Mouse (Mus musculus) neutrophil, adult 5-6 weeks (primary cell): ENCODE results near the gene Maml1. TPM values are rescaled to one million over a fixed set of nuclear protein-coding genes. Genes with fewer than 3 reads are reported as not detected.

Source experiments
- ATAC-seq: fragments of 151-379, 151-347 bp; 2 replicates; pipeline ENCODE4 v1.8.0; 2017; ENCODE audit warnings: mild to moderate bottlenecking, moderate TSS enrichment; ENCODE audit not compliant: insufficient number of reproducible peaks, poor library complexity, low FRiP score, severe bottlenecking; ENCODE audit errors: extremely low read depth
- total RNA-seq: library from RNA; stranded (forward); fragments of 200-1000 nt; gene quantifications from 2 replicates; pipeline ENCODE4 v1.2.3, GENCODE M21; 2017

Gene Maml1
- total RNA-seq, 1 experiment from 2014 or later = 21.1 TPM

DNA sequence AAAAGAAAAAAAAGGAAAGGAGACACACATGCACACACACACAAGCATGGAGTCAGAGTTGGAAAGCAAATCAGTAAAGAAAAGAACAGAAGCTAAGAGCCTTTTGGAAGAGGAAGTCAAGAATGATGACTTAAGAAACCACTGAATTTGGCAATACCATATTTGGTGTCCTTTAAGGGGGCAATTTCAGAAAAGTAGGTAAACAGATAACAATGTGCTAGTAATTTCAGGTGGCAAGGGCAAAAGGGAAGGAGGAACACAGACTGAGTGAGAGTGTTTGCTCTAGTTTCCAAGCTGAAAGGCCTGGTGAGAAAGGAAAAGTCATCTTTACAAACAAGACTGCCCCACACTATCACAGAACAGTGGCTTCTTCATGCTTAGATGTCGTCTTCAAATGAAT, 5.7 kb downstream of the Maml1 start:
- peak; percentile 53 for ATAC-seq

DNA sequence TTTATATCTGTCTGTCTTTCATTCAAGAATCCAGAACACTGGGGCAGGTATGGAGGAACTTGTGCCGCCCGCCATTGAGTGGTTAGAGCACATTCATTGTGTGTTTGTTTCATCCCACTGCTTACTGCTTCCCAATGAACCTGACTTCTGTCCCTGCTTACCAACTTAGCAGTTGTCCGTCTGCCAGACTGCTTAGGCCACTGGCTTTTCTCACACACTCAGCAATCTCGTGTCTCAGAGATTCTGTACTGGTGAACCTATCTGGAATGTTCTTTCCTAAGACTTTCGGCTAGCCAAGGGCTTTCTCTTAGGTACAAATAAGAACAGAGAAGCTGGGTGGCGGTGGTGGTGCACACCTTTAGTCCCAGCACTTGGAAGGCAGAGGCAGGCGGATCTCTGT, 6.4 kb downstream of the Maml1 start:
- ATAC-seq = no peak

DNA sequence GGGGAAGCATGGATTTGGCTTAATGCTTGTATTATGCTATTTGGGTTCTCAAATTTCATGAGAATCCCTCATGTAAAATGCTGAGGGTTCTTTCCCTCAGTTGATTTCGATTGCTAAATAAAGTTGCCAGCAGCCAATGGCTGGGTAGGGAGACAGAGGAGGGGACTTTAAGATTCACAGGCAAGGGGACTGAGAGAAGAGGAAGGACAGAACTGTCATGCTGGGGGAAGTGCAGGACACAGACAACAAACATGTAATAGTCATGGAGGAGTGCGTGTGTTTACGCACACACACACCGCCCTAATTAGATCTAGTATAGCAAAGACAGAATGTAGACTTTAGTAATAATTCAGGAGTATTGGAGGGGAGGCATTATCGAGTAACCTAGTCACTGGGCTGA, 6.8 kb downstream of the Maml1 start:
- ATAC-seq = no peak

DNA sequence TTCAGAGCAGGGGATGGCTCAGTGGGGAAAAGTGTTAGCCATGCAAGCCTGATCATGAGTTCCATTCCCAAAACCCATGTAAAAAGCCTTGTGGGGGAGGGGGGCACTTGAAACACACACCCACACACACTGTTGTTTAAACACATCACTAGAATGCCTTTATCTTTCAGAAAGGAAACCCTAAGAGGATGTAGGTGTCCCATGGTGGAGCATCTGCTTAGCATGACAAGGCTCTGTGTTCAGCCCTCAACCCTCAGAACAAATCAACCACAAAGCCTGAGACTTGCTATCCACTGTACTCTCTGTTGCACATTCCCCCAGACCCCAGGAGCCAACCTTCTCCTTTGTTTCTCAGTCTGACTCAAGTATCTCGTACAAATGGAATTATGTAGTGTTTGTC, 12.1 kb downstream of the Maml1 start:
- ATAC-seq = 0 out of 2 replicates have a peak, but pooled peaks have one; percentile 19

DNA sequence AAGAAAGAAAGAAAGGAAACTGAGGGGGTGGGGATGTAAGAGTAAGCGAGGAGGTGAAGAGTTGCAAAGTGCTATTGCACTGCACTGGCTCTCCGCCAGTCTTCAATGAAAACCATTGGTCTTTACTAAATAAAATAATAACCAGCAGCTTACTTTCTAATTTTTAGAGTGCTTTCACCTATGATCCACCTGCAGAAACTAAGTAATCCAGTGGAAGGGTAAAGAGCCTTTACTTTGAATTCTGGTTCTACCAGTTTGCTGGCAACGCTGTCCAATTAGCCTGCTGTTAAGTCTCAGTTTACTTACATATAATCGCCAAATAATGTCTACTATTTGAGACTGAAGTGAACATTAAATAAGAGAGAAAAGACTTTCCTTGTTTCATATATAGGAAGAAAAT, 13.1 kb downstream of the Maml1 start:
- no peak for ATAC-seq

DNA sequence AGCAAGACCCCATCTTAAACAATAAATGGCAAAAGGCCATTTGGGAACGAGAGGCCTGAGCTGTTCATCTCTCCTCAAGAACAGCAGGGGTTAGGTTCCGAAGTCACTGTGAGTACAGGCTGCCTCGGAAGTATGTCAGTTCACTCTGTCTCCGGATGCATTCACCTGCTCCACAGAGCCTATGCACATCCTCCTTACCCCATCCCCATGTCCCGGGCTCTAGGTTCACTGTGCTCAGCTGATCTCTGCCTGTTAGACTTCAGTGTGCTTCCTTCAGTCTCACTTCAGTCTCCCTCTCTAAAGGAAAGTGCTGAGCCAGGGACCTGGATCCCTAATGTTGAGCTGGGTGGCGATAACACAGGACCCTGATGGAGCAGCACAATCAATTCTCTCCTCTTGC, 14.4 kb downstream of the Maml1 start:
- ATAC-seq = no peak

DNA sequence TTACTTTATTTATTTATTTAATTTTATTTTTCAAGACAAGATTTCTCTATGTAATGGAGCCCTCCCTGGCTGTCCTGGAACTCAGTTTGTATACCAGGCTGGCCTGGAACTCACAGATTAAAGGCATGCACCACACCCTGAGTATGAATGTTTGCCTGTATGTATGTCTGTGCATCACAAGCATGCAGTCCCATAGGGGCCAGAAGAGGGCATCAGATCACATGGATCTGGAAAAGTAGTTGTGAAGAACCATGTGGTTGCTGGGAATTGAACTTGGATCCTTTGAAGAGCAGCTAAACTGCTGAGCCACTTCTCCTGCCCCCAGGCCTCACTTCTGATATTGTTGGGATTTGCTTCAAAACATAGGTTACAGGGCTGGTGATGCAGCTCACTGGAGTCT, 15.1 kb downstream of the Maml1 start:
- no peak for ATAC-seq

DNA sequence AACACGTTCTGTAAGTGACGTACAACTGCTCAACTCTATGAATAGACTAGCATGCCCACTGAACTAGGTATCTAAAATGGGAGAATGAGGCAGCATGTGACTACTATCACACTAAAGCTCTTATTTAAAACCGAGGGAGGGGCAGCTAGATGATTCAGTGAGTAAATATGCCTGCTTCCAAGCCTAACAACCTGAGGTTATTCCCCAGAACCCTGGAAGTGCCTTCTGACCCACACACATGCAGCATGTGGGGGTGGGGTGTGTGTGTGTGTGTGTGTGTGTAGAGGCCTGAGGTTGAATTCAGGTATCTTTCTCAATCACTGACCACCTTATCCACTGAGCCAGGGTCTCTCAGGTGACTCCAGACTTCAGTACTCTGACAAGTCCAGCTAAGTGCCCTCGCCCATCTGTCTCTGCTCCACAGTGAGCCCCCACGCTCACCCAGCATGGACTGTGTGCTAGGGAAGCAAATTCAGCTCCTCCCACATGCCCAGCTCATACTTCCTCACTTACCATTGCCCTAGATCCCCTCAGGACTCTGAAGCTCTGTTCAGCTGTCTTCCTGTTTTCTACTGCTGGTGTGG, 16.5 kb downstream of the Maml1 start:
- ATAC-seq = peak; percentile 63; the same call in 1 of the 2 replicates

DNA sequence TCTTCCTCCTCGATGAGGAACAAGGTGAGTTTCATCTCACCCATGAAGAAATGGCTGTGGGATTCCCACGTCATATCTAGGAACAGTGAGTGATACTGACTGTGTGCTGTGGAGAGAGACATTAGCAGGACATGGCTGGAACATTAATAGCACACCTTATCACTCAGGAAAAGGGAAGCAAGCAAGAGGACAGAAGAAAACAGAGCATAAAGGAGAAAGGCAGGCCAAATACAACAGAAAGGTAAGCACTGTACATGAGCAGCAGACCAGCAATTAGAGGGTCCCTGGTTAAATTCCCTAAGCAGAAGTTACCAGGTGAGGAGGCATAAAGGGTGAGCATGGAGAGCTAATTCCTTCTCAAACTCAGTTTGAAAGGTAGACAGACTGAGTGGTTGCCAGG, 17.0 kb downstream of the Maml1 start:
- no peak for ATAC-seq

DNA sequence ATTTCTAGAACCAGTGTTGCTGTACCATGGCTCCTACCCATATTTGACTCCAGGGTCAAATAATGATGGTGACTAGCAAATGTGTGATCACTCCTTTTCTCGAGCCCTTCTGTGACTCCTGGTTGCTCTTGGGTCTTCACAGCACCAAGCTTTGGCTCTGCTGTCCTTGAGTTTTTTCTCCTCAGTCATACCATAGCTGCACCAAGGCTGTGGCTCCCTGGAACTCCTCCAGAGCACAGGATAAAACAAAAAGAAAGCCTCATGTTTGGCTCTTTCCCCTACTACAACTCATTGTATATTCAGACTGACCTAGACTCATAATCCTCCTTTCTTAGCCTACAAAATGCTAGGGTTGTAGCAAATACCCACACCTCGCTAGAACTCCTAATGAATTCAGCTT, 19.3 kb downstream of the Maml1 start:
- no peak for ATAC-seq

DNA sequence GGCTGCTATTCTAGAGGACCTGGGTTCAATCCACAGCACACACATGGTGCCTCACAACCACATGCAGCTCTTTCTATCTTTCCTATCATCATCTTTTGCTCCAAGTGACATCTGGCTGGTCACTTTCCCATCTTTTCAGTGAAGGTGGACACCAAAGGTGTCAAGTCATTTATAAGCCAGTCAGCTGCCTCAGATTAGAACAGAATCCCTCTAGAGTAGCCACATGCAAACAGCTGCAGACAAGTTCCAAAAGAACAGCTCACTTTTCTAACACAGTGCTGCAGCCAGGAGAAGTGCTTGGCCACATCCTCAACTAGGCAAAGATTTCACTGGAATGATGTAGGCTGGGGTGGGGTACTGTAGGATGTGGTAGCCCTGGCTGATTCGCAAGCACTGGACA, 22.2 kb downstream of the Maml1 start:
- ATAC-seq = no peak

DNA sequence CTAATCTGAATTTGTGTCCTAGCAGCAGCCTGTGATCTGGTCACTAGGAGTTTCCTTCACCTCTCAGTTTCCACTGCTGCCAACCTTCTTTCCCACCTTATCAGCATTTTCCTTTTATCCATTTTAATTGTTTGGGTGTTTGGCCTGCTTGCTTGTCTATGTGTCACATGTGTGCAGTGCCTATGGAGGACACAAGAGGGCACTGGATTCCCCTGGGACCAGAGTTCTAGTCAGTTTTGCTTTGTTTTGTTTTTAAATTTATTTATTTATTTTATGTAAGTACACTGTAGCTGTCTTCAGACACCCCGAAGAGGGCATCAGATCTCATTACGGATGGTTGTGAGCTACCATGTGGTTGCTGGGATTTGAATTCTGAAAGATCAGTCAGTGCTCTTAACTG, 22.9 kb downstream of the Maml1 start:
- ATAC-seq = no peak

DNA sequence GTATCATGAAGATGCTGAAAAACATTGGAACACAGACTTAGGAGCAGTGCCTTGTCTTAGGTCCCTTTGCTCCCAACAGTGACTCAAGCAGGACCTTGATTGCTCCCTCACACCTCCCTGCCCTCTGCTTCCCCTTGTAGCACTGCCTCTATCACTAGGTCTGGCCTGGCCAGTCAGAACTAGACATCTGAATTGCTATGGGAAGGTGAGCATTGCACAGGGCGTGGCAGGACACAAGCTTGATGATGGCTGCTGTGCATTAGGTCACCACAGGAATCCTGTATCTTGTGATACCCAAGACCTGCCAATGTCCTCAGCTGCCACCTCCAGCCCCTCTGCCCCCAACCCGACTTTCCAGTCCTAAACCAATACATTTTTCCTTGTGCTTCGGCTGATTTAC, 25.1 kb downstream of the Maml1 start:
- no peak for ATAC-seq

DNA sequence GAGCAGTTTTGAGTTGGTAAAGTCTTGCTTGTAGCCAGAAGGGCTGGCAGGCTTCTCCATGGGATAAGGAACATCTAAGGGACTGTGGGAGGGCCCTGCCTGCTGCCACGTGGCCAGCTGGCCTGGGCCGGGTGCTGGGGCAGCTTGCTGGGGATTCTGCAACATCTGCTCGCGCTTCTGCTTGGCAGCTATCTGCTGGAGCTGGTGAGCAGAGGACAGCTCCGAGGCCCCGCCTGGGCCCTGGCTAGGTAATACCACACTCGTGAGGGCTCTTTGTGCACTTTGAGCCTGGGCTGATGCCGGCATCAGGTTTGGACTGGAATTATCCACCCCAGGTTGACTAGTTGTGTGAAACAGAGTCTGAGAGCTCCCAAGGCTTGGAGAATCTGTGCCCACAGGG, 26.2 kb downstream of the Maml1 start:
- no peak for ATAC-seq

DNA sequence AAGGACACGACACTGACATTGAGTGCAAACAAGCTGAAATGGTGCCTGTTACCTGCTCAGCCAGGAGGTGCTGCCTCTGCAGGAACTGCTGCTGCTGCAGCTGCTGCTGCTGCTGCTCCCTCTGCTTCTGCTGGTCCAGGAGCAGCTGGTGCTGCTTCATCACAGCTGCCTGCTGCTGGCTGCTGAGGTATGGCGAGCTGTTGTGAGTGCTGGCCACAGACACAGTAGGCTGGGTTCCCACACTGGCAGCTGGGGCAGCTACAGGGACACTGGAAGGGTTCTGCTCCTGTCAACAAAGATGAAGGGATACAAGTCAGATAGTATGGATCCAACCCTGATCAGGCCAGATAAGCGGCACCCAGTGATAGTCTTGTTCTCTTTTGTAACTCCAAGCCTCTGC, 28.9 kb downstream of the Maml1 start:
- ATAC-seq = no peak

DNA sequence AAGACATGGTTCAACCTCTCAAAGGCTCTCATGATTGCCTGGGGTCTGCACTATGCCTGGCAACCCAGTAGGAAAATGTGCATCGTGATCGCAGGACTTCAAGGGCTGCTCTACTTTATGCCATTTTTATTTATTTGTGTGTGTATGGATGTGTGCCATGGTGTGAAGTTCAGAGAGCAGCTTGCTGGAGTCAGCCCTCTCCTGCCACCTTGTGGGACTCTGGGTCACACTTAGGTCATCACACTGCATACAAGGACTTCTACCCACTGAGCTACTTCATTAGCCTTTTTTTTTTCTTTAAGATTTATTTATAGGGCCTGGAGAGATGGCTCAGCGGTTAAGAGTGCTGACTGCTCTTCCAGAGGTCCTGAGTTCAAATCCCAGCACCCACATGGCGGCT, 30.1 kb downstream of the Maml1 start:
- ATAC-seq = no peak

DNA sequence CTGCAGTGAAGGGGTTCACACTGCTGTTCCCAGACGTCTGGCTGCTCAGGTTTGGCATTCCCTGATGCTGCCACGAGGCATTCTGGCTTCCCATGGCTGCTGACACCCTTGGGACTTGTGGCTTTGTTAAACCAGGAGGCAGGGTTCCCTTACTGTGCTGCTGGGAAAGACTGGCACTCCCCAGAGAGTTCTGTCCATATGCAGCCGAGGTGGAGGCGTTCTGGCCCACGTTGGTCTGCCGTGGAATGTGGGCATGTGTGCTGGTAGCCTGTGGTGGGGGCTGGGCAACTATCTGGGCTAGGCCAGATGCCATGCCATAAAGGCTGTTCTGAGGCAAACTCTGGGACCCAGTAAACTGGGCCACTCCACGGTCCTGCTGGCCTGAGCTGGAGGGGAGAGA, 33.8 kb downstream of the Maml1 start:
- no peak for ATAC-seq

DNA sequence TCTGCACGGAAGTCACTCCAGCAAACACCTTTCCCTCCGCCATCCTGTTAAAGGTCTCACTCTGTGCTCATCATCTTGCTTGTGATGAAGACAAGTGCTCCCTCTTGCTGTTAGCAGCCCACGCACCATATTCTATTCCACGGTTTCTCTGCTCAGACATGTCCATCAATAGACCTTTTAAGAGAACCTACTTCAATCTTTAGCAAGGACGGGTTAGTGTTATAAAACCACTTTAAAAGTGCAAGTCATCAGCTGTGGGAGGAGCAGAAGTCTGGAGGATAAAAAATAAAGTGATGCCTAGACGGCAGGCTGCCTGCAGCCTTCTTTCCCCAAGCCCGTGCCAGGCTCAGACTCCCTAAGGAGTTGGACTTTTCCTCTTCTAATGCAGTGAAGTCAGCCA, 35.5 kb downstream of the Maml1 start:
- ATAC-seq = no peak

DNA sequence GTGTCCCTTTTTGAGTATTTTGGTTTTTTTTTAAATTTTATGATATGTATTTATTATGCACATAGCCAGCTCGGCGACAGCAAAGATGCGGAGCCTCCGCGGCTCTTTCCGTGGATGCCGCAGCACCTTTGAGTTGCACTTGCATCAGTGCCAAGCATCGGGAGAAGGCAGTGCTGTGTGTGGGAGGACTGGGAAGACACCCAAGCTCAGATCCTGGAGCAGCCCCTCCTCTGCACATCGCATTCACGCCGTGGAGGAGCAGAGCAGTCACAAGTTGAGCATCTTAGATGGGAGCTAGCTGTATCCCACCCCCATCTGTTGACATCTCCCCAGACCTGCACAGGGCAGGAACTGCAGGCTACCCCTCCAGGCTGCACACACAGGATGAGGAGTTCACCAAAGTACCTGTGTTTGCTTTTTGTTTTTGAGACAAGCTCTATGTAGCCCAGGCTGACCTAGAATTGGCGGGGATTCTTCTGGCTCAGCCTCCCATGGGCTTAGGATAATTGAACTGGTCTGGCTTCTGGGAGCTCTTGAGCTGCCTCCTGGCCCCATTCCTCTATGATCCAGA, 38.0 kb downstream of the Maml1 start:
- ATAC-seq = no peak

DNA sequence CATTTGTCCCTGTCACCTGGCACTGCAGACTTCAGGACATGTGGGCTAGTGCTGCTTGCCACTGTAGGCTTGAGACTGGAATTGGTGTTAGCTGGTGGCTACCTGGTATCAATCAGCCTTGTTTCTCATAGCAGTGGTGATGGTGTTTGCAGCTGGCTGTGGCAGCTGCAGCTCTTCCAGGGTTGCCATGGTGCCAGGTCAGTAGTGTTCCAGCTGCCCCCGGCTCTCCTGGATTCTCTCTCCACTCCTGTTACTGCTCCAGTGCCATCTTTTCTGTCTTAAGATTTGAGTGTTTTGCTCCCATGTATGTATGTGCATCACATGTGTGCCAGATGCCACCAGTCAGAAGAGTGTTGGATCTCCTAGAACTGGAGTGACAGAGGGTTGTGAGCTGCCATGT, 38.7 kb downstream of the Maml1 start:
- no peak for ATAC-seq

DNA sequence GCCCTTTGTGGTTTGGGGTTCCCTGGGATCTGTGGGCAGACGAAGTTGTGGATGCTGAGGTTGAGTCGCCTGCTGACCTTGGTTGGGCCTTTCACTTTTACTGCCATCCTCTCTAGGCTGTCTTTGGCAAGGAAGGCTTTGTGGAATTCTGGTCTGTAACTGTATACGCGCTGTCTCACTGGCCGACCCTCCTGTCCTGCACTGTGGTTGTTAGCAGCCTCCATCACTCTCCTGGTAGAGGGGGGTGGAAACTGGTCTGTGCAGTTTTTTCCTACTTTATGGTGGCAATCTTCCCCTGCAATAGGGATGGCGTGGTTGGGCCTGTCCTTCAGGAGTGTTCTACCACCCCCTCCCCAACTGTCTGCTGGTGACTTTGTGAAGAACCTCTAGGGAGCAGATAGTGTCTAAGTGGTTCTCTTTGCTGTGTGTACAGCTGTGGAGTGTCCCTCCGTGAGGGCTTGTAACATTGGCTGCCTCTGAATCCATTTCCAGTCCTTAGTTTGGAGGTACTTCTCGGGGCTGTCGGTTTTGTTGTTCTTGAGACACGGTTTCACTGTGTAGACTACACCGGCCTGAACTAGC, 39.3 kb downstream of the Maml1 start:
- no peak for ATAC-seq
